Comparison of ENCODE assay signal across 21 mouse cellular contexts in the genomic region with DNA sequence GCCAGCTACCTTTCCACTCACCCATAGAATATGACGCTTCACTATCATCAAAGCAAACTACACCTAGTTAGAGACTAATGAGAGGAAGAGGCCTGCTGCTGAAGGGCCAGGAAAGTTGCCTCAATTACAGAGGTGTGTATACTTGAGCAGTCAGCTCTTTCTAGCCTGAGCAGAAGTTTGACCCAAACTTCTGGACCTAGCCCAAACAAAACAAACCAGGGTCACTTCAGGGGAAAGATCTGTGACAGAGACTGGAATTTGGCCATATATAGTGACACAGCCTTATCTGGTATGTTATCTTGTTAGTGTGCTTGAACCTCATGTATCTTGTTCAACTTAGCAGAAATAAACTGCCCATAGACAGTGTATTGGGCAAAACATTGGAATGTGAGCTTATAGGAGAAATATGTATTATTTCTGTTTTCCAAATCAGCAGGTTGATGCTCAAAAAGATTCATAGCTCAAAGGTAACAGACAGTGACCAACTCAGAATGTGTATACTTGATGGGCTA. TPM values are rescaled to one million over a fixed set of nuclear protein-coding genes. Genes with fewer than 3 reads are reported as not detected.
DNase-seq lines count a peak whose midpoint lies in the region; ATAC-seq and TF ChIP-seq lines count a peak whose summit lies in the region.
"Had no signal": no experiment of that assay in that cellular context is flagged by ENCODE, and none has a peak within 500 bp of the region (broad histone marks: within the 10 kb centered on the region; RNA-seq: fewer than 3 reads in every experiment).

No protein-coding gene starts in this region.

- no peaks in the 10 kb centered on the region for H3K27me3 ChIP-seq in kidney, adult 2 months (replicated peaks; ENCODE audit: control insufficient read depth, insufficient read depth, low read length)
- no peaks in the 10 kb centered on the region for H3K27me3 ChIP-seq in kidney, embryonic 15.5 days
- no peaks in the 10 kb centered on the region for H3K27me3 ChIP-seq in liver, embryonic 13.5 days
- no peaks in the 10 kb centered on the region for H3K27me3 ChIP-seq in liver, embryonic 12.5 days (replicated peaks)
- H3K27me3 ChIP-seq in liver, postnatal 0 days (ENCODE audit: insufficient read depth, low read length) = no peaks in the 10 kb centered on the region
- H3K27me3 ChIP-seq in midbrain, embryonic 15.5 days (replicated peaks) = no peaks in the 10 kb centered on the region
- H3K27me3 ChIP-seq: forebrain, embryonic 13.5 days; heart, embryonic 15.5 days had no signal

- no peak for ATAC-seq in kidney, embryonic 15.5 days (replicated peaks; ENCODE audit: low FRiP score)
- peak; percentile 50 for ATAC-seq in liver, embryonic 13.5 days (ENCODE audit: low read depth)
- no peak for ATAC-seq in liver, embryonic 12.5 days
- peak; percentile 87 for ATAC-seq in liver, postnatal 0 days
- no peak for ATAC-seq in midbrain, embryonic 15.5 days (replicated peaks)
- ATAC-seq: forebrain, embryonic 13.5 days; forebrain, postnatal 0 days; hindbrain, embryonic 16.5 days had no signal

- H3K4me3 ChIP-seq in kidney, adult 2 months (ENCODE audit: insufficient read depth, low read depth, low read length) = no peak overlapping the region
- H3K4me3 ChIP-seq in kidney, embryonic 15.5 days (replicated peaks) = no peak overlapping the region
- no peak overlapping the region for H3K4me3 ChIP-seq in liver, embryonic 13.5 days (replicated peaks)
- no peak overlapping the region for H3K4me3 ChIP-seq in liver, embryonic 12.5 days
- no peak overlapping the region for H3K4me3 ChIP-seq in liver, postnatal 0 days (ENCODE audit: low read depth, low read length)
- no peak overlapping the region for H3K4me3 ChIP-seq in midbrain, embryonic 15.5 days
- H3K4me3 ChIP-seq: embryonic facial prominence, embryonic 10.5 days; forebrain, embryonic 13.5 days; heart, adult 2 months; heart, embryonic 15.5 days had no signal

- H3K4me2 ChIP-seq in kidney, embryonic 15.5 days = no peak overlapping the region
- no peak overlapping the region for H3K4me2 ChIP-seq in liver, embryonic 13.5 days
- H3K4me2 ChIP-seq in liver, embryonic 12.5 days = no peak overlapping the region
- no peak overlapping the region for H3K4me2 ChIP-seq in liver, postnatal 0 days (ENCODE audit: low read depth, low read length)
- no peak overlapping the region for H3K4me2 ChIP-seq in midbrain, embryonic 15.5 days
- H3K4me2 ChIP-seq: forebrain, embryonic 13.5 days; heart, embryonic 11.5 days; heart, embryonic 15.5 days had no signal

- H3K9ac ChIP-seq in kidney, embryonic 15.5 days = no peak overlapping the region
- no peak overlapping the region for H3K9ac ChIP-seq in liver, embryonic 13.5 days
- no peak overlapping the region for H3K9ac ChIP-seq in liver, embryonic 12.5 days
- no peak overlapping the region for H3K9ac ChIP-seq in liver, postnatal 0 days (replicated peaks)
- no peak overlapping the region for H3K9ac ChIP-seq in midbrain, embryonic 15.5 days
- H3K9ac ChIP-seq: forebrain, embryonic 13.5 days; forebrain, postnatal 0 days; heart, embryonic 15.5 days had no signal

- TF ChIP-seq POLR2A in kidney, adult 2 months (IDR thresholded peaks at IDR 0.05; ENCODE audit: low read depth, low read length) = no peak

- H3K36me3 ChIP-seq in kidney, adult 2 months (ENCODE audit: control insufficient read depth, insufficient read depth, low read length) = no peaks in the 10 kb centered on the region
- no peaks in the 10 kb centered on the region for H3K36me3 ChIP-seq in kidney, embryonic 15.5 days
- no peaks in the 10 kb centered on the region for H3K36me3 ChIP-seq in liver, embryonic 13.5 days
- no peaks in the 10 kb centered on the region for H3K36me3 ChIP-seq in liver, embryonic 12.5 days
- no peaks in the 10 kb centered on the region for H3K36me3 ChIP-seq in liver, postnatal 0 days (replicated peaks; ENCODE audit: insufficient read depth, low read length)
- no peaks in the 10 kb centered on the region for H3K36me3 ChIP-seq in midbrain, embryonic 15.5 days (replicated peaks)
- H3K36me3 ChIP-seq: embryonic facial prominence, embryonic 10.5 days; heart, embryonic 15.5 days had no signal

- no peak overlapping the region for H3K27ac ChIP-seq in kidney, adult 2 months (ENCODE audit: insufficient read depth, low read depth, low read length)
- H3K27ac ChIP-seq in kidney, embryonic 15.5 days = no peak overlapping the region
- H3K27ac ChIP-seq in liver, embryonic 13.5 days = peak overlapping the region; percentile 29; the same call in 1 of the 2 replicates
- no peak overlapping the region; the same call in 1 of the 2 replicates for H3K27ac ChIP-seq in liver, embryonic 12.5 days
- no peak overlapping the region for H3K27ac ChIP-seq in liver, postnatal 0 days (ENCODE audit: low read depth)
- no peak overlapping the region for H3K27ac ChIP-seq in midbrain, embryonic 15.5 days
- H3K27ac ChIP-seq: embryonic facial prominence, embryonic 10.5 days; forebrain, embryonic 13.5 days; heart, adult 2 months; heart, embryonic 15.5 days had no signal

- no peaks in the 10 kb centered on the region for H3K4me1 ChIP-seq in kidney, adult 2 months (ENCODE audit: control insufficient read depth, insufficient read depth, low read length)
- H3K4me1 ChIP-seq in kidney, embryonic 15.5 days = no peaks in the 10 kb centered on the region
- H3K4me1 ChIP-seq in liver, embryonic 13.5 days (replicated peaks) = no peaks in the 10 kb centered on the region
- H3K4me1 ChIP-seq in liver, embryonic 12.5 days = no peaks in the 10 kb centered on the region
- H3K4me1 ChIP-seq in liver, postnatal 0 days (ENCODE audit: insufficient read depth) = no peaks in the 10 kb centered on the region
- H3K4me1 ChIP-seq in midbrain, embryonic 15.5 days = no peaks in the 10 kb centered on the region
- H3K4me1 ChIP-seq: embryonic facial prominence, embryonic 10.5 days; forebrain, embryonic 13.5 days; heart, embryonic 15.5 days had no signal

- DNase-seq in kidney, adult 2 months = peak; percentile 27
- no peak for DNase-seq in liver, embryonic 13.5 days
- peak; percentile 22 to 23 for DNase-seq in adrenal gland, postnatal 36 days
- peak; percentile 21 for DNase-seq in liver, postnatal 0 days
- no peak for DNase-seq in urinary bladder, postnatal 10 days (ENCODE audit: low spot score)
- DNase-seq: cerebellum, adult 2 months; cerebellum, postnatal 10 days; forebrain, postnatal 0 days; gastrocnemius, postnatal 14 days; heart, adult 2 months; heart, postnatal 14 days had no signal

- 58% methylated on average over 1 of the region's 1 CpGs for WGBS in kidney, adult 2 months
- 78% methylated on average over 1 of the region's 1 CpGs for WGBS in kidney, embryonic 15.5 days
- 61% methylated on average over 1 of the region's 1 CpGs for WGBS in liver, embryonic 13.5 days (ENCODE audit: insufficient replicate concordance)
- 87% methylated on average over 1 of the region's 1 CpGs for WGBS in liver, embryonic 12.5 days (ENCODE audit: insufficient replicate concordance)
- WGBS in liver, postnatal 0 days (ENCODE audit: insufficient replicate concordance) = 72% methylated on average over 1 of the region's 1 CpGs
- 84% methylated on average over 1 of the region's 1 CpGs for WGBS in midbrain, embryonic 15.5 days

- H3K9me3 ChIP-seq in kidney, embryonic 15.5 days (replicated peaks) = no peaks in the 10 kb centered on the region
- H3K9me3 ChIP-seq in liver, embryonic 13.5 days (replicated peaks) = no peaks in the 10 kb centered on the region
- H3K9me3 ChIP-seq in liver, embryonic 12.5 days (replicated peaks) = no peaks in the 10 kb centered on the region
- H3K9me3 ChIP-seq in liver, postnatal 0 days (ENCODE audit: low read length) = no peaks in the 10 kb centered on the region
- no peaks in the 10 kb centered on the region for H3K9me3 ChIP-seq in midbrain, embryonic 15.5 days
- H3K9me3 ChIP-seq: embryonic facial prominence, embryonic 10.5 days; forebrain, embryonic 13.5 days; heart, embryonic 15.5 days had no signal

- TF ChIP-seq EP300 in liver, postnatal 0 days (IDR thresholded peaks at IDR 0.05; ENCODE audit: low read depth) = no peak

- no peak for TF ChIP-seq CTCF in kidney, adult 2 months (conservative IDR thresholded peaks at IDR 0.05; ENCODE audit: insufficient read depth, insufficient read length, low read depth, low read length)
- no peak for TF ChIP-seq CTCF in liver, postnatal 0 days (IDR thresholded peaks at IDR 0.05; ENCODE audit: low read depth)

RNA-seq across cellular contexts. Expression of gene Mstn, which starts 9.3 kb away (rescaled TPM):
- 0.20 TPM in 1 of 2 replicates, not detected in the other for polyA plus RNA-seq in kidney, adult 2 months (2012; rRNA removed)
- 0.38 and 0.72 TPM in 2 replicates for polyA plus RNA-seq in kidney, embryonic 15.5 days (2015; fragmentation: Nextera tagmentation; extraction: Ambion mirVana)
- polyA plus RNA-seq in liver, embryonic 13.5 days (2015; fragmentation: Nextera tagmentation; extraction: Ambion mirVana) = 0.10 and 0.13 TPM in 2 replicates
- polyA plus RNA-seq in liver, embryonic 12.5 days (2016; fragmentation: Nextera tagmentation; extraction: Ambion mirVana) = 0.07 and 0.22 TPM in 2 replicates
- not detected for total RNA-seq in adrenal gland, postnatal 36 days (2021)
- polyA plus RNA-seq in liver, postnatal 0 days (2015; fragmentation: Nextera tagmentation; extraction: Ambion mirVana) = 0.04 and 0.19 TPM in 2 replicates
- 0.22 and 0.26 TPM in 2 replicates for polyA plus RNA-seq in midbrain, embryonic 15.5 days (2015; fragmentation: Nextera tagmentation; extraction: Ambion mirVana)
- total RNA-seq: ES-E14; hematopoietic stem cell, adult 5-6 weeks had no signal

RNA-seq across cellular contexts. Expression of gene 1700019D03Rik, which starts 50.7 kb away (rescaled TPM):
- polyA plus RNA-seq in kidney, adult 2 months (2012; rRNA removed) = 1.1 and 2.1 TPM in 2 replicates
- 8.5 and 8.6 TPM in 2 replicates for polyA plus RNA-seq in kidney, embryonic 15.5 days (2015; fragmentation: Nextera tagmentation; extraction: Ambion mirVana)
- polyA plus RNA-seq in liver, embryonic 13.5 days (2015; fragmentation: Nextera tagmentation; extraction: Ambion mirVana) = 7.1 and 7.5 TPM in 2 replicates
- 7.5 and 8.0 TPM in 2 replicates for polyA plus RNA-seq in liver, embryonic 12.5 days (2016; fragmentation: Nextera tagmentation; extraction: Ambion mirVana)
- total RNA-seq in adrenal gland, postnatal 36 days (2021) = under 1 TPM; 0.40 to 0.60 TPM
- polyA plus RNA-seq in liver, postnatal 0 days (2015; fragmentation: Nextera tagmentation; extraction: Ambion mirVana) = 1.4 TPM in 2 replicates
- 2.7 and 3.4 TPM in 2 replicates for polyA plus RNA-seq in midbrain, embryonic 15.5 days (2015; fragmentation: Nextera tagmentation; extraction: Ambion mirVana)
- total RNA-seq: hematopoietic stem cell, adult 5-6 weeks had no signal

Comparison
In these comparisons a context has a peak if more than half of its experiments do, and no peak if none do; other contexts are left out.
1. DNase-seq: peak in kidney, adult 2 months (single experiment), adrenal gland, postnatal 36 days (2 of 2) and liver, postnatal 0 days (single experiment); none in liver, embryonic 13.5 days (single experiment) and urinary bladder, postnatal 10 days (single experiment).
2. ATAC-seq: peak in liver, embryonic 13.5 days (single experiment) and liver, postnatal 0 days (single experiment); none in kidney, embryonic 15.5 days (single experiment), liver, embryonic 12.5 days (single experiment) and midbrain, embryonic 15.5 days (single experiment).